Mouse (Mus musculus): ENCODE data around the gene Secisbp2.

Secisbp2 gene

DNA sequence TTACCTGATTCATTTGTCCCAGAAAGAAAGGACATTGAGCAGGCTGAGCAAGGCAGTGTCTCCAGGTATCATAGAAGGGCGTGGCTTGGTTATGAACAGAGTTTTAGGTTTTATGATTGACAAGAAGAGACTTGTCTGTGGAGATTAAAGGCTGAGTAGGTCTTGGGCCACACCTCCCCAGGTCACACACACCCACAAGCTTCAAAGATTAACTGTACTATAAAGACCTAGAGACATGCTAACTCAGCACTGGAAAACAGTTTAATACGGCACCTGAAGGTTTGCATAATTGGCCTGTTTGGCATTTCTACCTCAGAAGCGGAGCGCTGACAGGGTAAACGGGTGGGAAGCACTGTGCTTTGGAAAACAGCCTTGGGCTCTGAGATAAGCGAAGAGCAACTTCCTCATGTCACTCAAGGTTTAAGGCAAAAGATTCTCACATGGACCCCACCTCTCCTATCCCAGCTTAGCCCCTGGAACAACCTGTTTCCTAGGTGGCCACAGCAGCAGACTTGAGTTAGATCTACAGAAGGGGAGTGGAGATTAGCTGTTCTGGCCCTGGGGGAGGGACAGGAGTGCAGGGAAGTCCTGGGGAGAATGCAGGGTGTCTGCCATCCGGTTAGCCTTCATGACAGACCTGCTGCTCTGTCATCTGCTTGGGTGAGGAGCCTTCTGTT lies 33.9 kb downstream of the Secisbp2 start:
- DNase-seq (ENCODE audit: low spot score in 2 of 2), result no peak

DNA sequence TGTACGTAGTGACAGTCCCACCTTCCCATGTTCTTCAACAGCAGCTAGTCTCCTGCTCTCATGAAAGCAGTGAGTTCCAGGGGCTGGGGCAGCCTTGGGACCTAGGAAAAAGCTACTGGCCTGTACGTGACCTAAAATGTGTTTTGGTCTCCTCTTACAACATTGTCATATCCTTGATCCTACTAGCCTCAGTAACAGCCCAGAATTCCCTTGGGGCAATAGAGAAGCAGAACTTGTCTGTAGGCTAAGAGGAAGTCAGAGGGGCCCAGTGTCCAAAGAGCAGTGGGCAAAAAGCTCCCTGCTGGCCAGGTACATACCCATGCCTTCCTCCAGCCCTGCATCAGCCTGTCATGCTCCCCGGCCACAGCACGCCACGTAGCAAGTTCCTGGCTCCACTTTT lies 35.5 kb downstream of the Secisbp2 start:
- DNase-seq (ENCODE audit: low spot score in 2 of 2), result no peak

DNA sequence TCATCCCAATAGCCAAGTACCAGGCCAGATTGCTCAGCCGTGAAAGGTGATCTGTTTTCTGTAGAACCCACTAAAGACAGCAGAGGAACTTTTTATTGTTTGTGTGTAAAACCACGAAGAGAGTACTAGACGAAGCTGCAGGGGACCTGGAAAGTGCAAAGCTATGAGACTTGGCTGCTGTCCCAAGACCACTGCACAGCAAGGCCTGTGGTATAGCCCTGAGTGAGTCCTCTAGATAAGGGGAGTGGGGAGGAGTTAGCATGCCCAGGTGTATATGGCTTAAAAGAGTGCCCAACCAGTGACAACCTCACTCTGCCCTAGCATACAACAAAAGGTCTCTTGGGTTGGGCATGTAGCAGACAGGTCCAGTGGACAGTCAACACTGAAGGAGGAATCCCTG lies 37.2 kb downstream of the Secisbp2 start:
- DNase-seq (ENCODE audit: low spot score in 2 of 2), result no peak

DNA sequence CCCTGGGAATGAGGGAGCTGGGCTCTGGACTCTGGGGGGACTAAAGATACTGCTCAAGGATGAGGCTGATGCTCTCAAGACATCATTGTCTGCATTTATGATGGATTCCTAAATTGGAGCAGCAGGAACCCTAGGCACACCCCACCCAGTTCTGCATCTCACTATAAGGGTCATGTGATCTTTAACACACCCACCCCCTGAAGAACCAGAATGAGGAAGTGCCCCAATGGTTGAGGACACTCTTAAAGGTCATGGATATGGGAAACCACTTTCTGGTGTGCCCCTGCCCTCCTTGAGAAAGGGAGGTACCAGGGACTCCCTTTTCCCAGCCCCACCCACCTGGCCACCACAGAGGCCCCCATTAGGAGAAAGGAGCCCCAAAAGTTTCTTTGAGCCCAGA lies 45.0 kb downstream of the Secisbp2 start:
- DNase-seq (ENCODE audit: low spot score in 2 of 2), result no peak

DNA sequence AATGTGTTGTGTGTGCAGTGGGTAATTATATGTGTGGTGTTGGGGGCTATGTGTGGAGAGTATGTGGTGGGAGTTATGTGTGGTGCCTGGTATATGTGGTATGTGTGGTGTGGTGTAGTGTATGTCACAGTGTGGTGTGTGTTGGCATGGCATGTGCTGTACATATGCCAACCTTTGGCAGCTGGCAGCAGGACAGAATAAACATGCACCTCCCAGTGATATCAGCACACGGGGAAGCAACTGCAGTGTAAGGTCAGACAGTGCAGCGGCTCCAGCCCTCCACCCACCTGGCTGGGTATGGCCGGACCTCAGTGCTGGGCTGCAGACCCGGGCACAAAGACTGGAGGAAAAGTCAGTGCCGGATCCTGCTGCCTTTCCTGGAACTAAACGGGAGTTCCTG lies 46.0 kb downstream of the Secisbp2 start:
- no peak for DNase-seq (ENCODE audit: low spot score in 2 of 2)

DNA sequence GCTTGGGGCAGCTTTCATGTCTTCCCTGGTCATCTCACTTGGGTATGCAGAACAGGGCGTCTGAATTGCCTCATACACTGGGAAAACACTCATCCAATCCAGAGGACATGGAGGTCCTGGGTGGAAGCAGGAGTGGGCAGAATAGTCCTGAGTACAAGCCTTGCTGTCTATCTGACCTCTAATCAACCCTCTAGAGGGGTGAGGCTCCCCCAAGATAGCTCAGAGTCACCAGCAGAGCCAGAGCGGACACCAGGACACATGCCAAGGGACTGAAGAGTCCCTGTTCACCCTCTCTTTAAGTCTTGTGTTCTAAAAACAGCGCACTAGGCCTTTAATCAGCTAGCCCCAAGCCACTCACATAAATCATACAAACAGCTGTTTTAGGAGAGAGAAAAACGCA lies 46.4 kb downstream of the Secisbp2 start:
- DNase-seq (ENCODE audit: low spot score in 2 of 2), result no peak

DNA sequence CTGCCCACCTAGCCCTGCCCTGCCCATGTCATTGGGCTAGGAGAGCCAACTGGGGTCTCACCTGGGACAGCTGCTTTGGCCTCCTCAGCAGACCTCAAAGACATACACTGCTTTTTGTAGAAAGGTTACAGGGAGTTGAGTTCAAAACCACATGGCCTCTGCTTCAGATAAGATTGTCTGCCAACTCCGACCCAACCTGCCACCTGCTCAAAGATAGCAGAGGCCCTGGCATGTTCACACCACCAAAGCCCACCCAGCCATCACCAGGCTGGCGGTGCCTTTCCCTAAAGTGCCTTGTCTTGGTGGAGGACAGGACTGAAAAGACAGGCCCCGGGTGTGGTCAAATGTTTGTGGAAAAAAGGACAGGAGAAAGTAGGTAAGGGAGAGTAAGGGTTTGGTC lies 46.8 kb downstream of the Secisbp2 start:
- no peak for DNase-seq (ENCODE audit: low spot score in 2 of 2)

DNA sequence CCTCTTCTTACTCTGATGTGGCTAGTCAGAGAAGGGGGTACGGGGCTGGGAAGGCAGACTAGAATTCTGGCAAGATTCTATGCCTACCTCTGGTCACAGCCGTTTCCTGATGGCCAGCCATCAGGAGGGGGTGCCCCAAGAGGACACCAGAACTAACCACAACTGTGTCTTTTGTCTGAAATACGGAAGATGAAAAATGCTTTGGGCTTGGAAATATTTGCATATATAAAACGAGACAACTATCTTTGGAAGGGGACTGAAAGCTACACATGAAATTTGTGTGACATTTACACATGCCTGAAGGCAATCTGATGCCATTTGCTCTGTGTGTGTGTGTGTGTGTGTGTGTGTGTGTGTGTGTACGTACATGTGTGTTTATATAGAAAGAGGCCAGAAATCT lies 52.4 kb downstream of the Secisbp2 start:
- no peak for DNase-seq (ENCODE audit: low spot score in 2 of 2)

DNA sequence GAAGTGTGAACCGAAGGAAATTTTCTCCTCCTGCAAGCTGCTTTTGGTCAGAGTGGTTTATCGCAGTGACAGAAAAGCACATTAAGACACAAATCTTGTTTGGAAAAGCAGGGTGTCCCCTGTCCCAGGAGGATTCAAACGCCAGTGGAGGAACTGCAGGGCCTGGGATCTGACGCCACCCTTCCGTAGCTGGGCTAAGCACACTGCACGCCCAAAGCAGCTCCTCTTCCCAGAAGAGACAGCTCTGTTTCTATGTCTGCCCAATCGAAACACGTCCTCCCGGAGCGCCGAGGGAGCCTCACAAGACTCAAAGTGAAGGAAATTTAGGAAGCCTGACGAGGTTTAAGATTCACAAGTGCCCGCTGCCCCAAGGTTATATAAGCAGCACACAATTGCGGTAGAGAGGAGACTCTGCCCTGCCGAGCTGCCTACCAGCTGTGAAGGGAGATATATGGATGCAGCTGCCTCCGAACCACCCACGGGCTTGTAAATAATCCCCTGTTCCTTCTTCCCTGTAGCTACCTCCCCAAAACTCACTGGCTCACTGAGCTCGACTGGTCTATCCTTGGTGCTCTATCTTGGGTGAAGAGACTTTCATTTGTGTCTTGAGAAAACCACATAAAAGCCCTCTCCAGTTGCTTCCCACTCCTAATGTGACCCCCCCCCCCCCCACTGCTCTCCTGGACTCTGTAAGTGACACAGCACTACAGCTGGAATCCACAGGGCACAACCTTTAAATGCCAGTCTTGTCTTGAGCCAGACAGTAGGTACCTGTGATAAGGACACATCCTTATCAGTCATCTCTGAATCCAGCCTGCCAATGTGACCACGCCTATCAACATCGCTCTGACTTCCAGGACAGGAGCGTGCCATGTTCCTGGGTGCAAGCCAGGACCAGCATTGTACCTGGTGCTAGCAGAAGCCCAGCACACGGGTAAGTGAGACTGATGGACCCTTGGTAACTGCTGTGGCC lies 54.7 kb downstream of the Secisbp2 start:
- DNase-seq (ENCODE audit: low spot score in 2 of 2), result no peak

DNA sequence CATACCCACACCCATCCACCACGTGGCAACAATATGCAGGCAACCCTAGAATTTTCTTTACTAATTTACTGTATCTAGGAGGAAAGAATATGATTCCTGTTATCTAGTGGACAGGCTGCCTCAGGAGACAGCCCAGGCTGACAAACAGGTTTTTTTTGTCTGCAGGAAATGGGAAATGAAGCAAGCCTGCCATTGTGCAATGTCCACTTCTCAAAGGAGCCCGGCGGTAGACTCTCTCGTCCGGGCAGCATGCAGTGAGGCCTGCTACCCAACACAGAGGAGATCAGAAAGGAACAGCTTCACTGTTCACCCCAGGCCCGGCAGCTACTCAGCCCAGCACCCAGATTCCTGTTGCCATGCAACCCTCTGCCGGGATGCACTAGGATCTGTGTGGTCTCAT lies 59.2 kb downstream of the Secisbp2 start:
- no peak for DNase-seq (ENCODE audit: low spot score in 2 of 2)

DNA sequence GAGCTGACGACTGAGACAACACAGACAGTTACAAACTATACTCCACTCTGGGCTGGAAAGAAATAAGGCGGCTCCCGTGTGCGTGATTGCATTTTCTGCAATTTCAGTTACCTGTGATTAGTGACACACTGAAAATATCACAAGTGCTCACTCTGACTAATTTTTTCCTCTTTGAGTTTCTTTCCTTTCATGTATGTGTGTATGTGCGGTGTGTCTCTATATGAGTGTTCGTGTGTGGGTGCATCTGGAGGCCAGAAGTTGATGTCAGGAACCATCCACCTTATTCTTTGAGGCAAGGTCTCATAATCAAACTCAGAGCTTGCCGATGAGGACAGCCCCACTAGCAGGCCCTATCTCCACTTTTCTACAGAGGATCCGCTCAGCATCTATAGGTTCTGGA lies 60.5 kb downstream of the Secisbp2 start:
- DNase-seq (ENCODE audit: low spot score in 2 of 2), result no peak

DNA sequence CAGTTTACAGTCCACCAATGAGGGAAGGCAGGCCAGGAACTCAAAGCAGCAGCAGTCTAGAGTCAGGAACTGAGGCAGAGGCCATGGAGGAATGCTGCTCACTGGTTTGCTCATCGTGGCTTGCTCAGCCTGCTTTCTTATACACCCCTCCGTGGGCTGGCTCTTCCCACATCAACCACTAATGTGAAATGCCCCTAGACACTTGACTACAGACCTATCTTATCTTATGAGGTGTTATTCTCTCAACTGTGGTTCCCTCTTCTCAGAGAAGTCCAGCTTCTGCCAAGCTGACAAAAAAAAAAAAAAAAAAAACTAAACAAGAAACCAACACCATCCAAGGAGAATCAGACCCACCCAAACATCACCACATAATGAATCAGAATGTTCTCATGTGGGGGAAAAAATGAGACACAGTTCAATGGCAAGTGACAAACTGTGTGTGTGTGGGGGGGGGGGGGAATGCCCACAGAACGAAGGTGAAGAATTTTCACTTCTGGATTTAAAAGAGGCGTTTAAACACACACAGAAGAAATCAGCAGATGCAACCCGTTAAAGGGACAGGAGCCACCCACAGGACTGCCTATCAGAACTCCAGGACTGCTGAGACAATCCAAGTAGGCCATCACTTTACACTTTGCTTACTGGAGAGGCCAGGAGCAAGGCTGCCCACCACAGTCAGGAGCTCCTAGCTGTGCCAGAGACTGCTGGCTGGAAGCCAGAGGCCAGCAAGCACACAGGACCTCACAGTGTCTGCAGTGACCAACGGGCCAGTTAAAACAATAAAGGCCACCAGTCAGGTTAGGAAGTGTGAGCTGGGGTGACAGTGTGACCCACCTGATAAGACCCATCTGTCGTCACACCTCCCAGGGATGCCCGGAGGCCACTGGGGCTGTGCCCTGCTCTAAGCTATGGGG lies 65.1 kb downstream of the Secisbp2 start:
- DNase-seq (ENCODE audit: low spot score in 2 of 2), result no peak

DNA sequence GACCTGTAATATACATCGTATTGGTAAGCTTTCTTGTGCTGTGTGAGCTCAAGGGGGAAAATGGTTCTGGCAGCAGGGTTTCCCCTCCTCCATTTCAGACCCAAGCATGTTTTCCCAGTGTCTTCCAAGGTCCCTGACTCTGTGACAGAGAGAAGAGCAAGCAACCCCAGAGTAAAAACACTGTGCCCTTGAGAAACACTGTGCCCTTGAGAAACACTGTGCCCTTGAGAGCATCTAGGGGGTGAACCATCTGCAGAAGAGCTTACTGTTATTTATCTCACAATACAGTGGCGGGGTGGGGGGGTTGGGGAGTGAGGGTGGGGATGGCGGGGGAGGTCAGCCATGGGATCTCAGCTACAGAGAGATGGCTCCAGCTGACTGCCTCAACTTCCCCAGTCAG lies 67.8 kb downstream of the Secisbp2 start:
- DNase-seq (ENCODE audit: low spot score in 2 of 2), result no peak

DNA sequence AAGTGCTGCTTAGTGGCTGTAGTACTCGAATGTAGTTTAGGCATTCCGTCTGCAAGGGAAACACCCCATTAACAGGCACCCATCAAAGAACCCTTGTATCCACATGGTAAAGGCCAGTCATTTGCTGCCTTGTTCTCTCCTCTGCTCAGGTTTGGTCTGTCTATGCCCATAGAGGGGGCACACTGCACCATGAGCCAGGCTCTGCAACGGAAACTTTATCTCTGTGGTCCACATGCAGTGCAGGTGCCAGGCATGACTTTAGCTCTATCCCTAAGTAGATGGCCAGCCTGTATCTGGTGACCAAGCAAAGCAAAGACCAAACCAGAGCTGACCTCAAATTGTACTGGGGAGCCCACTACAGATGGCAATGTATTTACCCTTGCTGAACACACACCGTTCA lies 69.1 kb downstream of the Secisbp2 start:
- no peak for DNase-seq (ENCODE audit: low spot score in 2 of 2)

DNA sequence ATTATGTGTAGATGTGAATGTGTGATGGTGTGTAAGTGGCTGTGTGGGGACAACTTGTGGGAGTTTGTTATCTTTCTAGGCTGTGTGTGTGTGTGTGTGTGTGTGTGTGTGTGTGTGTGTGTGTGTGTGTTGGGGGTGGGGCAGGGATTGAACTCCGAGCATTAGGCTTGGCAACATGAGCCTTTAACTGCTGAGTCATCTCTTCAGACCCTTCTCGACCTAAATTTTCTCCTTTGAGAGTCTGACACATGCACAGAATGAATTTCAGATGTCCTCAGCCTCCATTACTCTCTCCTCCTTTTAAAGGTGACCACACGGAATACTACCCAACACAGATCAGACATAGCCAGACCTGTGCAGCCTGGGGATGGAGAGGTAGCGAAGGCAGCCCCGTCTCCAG lies 71.6 kb downstream of the Secisbp2 start:
- DNase-seq (ENCODE audit: low spot score in 2 of 2), result no peak

DNA sequence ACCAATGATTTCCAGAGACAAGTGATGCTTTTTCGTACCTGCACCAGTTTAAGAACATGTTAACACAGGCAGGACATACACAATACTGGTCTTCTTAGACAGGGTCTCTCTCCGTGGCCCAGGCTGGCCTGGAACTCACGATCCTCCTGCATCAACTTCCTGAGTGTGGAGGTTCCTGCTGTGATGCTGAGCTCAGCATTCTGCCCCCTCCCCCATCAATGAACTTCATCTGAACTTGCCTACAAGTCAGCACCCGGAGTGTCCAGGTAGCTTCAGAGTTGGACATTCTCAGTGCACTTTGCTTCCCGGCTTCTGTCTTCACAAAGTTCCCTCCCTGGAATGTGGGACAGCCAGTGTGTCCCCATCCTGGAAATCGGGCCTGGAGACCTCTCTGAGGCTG lies 73.1 kb downstream of the Secisbp2 start:
- no peak for DNase-seq (ENCODE audit: low spot score in 2 of 2)

DNA sequence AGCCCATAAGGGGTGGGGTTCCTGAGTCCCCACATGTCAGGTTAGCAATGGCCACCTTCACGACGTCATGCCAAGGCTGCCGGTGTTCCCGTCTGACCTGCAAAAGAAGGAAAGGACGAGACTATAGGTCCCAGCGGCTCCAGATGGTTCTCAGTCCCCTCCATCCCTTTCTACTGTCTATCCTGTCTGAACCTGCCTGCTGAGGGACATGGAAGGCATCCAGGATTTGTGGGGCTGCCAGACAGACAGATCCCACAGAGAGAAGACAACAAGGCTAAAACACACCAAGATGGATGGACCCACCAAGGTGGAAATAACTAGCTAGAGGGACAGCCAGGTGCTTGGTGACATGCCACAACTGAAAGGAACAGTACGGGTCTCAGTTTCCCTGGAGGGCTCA lies 73.9 kb downstream of the Secisbp2 start:
- DNase-seq (ENCODE audit: low spot score in 2 of 2), result no peak

DNA sequence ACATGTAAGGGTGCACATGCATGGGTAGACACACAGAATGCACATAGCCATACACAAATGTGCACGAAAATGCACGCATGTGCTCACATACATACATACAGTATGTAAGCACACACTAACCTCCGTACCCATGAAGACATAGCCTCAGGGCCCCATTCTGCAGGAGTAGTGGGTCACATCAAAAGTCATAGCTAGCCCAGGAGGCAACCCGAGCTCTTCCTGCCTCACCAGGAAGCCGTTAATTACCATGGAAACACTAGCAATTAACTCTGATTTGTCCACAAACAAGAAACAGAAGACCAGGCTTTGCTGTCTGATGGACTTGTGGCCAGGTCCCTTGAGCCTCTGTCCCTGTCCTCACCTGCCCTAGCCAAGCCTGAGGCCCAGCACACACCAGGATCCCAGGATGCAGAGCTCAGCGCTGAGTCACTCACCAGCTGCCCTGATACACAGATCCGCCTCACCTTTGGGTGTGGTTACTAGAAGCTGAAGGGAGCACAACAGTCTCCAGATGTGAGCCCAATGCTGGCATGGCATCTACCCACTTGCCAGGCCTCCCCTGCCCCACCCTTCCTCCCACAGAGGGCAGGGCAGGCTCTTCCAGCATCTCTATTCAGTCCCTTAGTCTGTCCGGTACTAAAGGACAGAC lies 74.6 kb downstream of the Secisbp2 start:
- DNase-seq (ENCODE audit: low spot score in 2 of 2), result no peak

DNA sequence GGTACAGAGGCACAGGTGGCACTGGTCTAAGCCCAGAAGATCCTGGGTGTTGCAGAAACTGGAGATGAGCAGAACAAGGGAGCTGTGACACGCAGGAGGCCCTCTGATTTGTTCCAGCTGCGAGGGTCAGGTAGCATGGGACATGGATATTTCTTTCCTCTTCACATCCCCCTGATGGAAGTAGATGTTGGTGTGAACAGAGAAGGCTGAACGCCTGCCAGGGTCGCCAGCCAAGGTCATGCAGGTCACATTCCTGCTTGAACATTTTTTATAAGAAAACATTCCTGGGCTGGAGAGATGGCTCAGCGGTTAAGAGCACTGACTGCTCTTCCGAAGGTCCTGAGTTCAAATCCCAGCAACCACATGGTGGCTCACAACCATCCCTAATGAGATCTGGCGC lies 75.9 kb downstream of the Secisbp2 start:
- no peak for DNase-seq (ENCODE audit: low spot score in 2 of 2)

DNA sequence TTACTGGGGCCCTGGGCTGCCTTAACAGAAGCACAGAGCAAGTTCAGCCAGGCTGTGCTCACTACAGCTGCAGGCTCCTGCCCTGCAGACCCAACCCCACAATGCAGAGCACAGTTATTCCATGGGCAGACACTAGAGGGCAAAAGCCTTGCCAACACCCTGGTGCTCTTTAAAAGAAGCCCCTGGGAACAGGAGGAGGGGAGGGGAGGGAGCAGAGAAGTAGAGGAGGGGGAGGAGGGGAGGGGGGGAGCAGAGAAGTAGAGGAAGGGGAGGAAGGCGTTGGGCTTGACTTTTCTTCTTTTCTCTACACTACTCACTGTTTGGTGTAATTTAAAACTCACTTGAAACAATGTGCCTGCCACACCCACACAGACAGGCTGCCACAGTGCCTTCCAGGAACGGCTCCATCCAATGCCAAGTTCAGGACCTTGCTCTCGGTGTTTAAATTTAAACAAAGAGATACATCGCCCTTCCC lies 78.4 kb downstream of the Secisbp2 start:
- DNase-seq (ENCODE audit: low spot score in 2 of 2), result peak in 1 of 2 experiments; percentile 29

DNA sequence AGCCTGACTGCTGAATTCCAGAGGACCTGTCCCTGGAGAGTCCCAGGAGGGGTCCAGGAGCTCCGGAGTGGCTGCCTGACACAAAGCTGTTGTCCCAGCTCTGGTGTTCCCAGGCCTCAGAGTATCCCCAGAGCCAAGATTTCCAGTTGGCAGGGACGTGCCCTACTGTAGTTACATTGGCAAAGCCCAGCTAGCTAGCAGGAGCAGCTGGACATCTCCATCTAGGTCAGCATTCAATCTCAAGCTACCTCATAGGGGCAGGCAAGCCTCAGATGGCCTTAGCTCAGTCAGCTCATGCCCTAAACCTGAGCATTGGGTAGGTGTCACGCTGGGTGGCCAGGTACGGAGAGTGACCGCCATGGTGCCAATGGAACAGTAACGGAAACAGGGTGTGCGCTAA lies 80.0 kb downstream of the Secisbp2 start:
- DNase-seq (ENCODE audit: low spot score in 2 of 2), result no peak

Data from spleen, postnatal 10 days (tissue).